Mouse (Mus musculus) thymus, adult 2 months (tissue): ENCODE measurements at regions not wholly inside any gene's neighbourhood (a gene's known extent, or its start where the extent isn't known, plus 50 kb on each side); places are given as distances from the start of the nearest gene placed in this dataset.

Source experiments
- DNase-seq: peaks from one replicate; pipeline ENCODE4 v3.0.0; 2021
- H3K27ac ChIP-seq: fragments of 200-500 bp; 2 replicates; pipeline ENCODE4 v1.5.1; 2012; ENCODE audit warnings: low read length, control low read depth; ENCODE audit not compliant: control insufficient read depth, insufficient read depth
- H3K27me3 ChIP-seq: fragments of 200-500 bp; 2 replicates; pipeline ENCODE4 v1.6.1; 2012; ENCODE audit warnings: mild to moderate bottlenecking, low read length, moderate library complexity, mixed read lengths; ENCODE audit not compliant: control insufficient read depth, insufficient read depth
- H3K36me3 ChIP-seq: fragments of 200-500 bp; 2 replicates; pipeline ENCODE4 v1.6.1; 2012; ENCODE audit warnings: mild to moderate bottlenecking, low read length, moderate library complexity; ENCODE audit not compliant: control insufficient read depth, insufficient read depth
- H3K4me1 ChIP-seq: fragments of 200-500 bp; replicated peaks from 2 replicates; pipeline ENCODE4 v1.6.1; 2012; ENCODE audit warnings: low read length; ENCODE audit not compliant: control insufficient read depth, insufficient read depth
- H3K4me3 ChIP-seq: fragments of 200-500 bp; 2 replicates; pipeline ENCODE4 v1.5.1; 2012; ENCODE audit warnings: mild to moderate bottlenecking, low read length, control low read depth, moderate library complexity; ENCODE audit not compliant: control insufficient read depth, insufficient read depth
- CTCF ChIP-seq: fragments of 200-500 bp; IDR thresholded peaks from 2 replicates; pipeline ENCODE4 v1.5.1; 2012; ENCODE audit warnings: mild to moderate bottlenecking, control low read depth, low read length, moderate library complexity, borderline replicate concordance; ENCODE audit not compliant: control insufficient read depth, poor library complexity, insufficient read depth; ENCODE audit errors: extremely low read depth
- POLR2A ChIP-seq: fragments of 200-500 bp; IDR thresholded peaks from 2 replicates; pipeline ENCODE4 v1.6.1; 2012; ENCODE audit warnings: mild to moderate bottlenecking, low read length, control low read depth, moderate library complexity; ENCODE audit not compliant: control insufficient read depth, poor library complexity, insufficient read depth; ENCODE audit errors: extremely low read depth
- WGBS: fragments of 180-500 bp; shearing (Covaris S2); methylation state at CpG from one replicate; pipeline ENCODE4 v1.1.7; 2018; 5-methylcytosine and 5-hydroxymethylcytosine counted together

DNA sequence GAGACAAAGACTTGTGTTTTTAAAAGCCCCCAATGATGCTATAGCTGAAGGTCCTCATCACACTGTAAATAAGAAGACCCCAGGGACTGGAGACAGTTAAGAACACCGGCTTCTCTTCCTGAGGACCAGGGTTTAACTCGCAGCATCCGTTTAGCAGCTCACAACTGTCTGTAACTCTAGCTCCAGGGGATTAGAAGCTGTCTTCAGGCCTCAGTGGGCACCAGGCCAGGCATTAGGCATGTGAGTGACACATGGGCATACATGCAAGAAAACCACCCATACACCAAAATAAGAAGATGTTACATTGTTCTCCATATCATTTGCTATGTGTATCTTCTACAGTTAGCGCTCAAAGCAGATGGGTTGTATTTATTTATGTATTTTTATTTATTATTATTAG, 158.3 kb upstream of the Btg1 start:
- DNase-seq: no peak
- Histone ChIP-seq H3K27ac (no peak overlapping the region), H3K36me3 (no peaks in the 10 kb centered on the region), H3K27me3 (no peaks in the 10 kb centered on the region), H3K4me3 (no peak overlapping the region), H3K4me1 (peaks cover 2% of the 10 kb centered on the region; the same call in 1 of the 2 replicates)
- 97% methylated on average over 4 of the region's 4 CpGs for WGBS
- TF ChIP-seq POLR2A (no peak), CTCF (no peak)

DNA sequence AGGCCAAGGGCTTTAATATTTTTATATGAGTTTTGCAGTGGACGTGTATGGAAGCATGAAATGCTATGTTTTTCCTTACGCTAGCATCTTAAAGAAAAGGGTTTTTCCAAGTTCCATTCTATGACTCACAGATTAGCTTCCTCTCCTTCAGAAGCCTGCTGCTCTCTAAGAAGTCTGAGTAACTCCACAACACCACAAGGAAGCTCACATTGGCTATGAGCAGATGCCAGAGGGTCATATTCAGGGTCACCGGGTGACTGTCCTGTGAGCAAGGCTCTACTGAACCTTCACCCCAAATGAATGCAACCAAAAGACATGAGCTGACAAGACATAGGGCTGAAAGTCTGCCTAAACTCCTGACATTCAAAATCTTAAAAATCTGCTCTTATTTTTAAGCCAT, 157.6 kb upstream of the Btg1 start:
- TF ChIP-seq CTCF: no peak
- no peak for TF ChIP-seq POLR2A
- Histone ChIP-seq H3K27me3 (no peaks in the 10 kb centered on the region), H3K4me1 (peaks cover 2% of the 10 kb centered on the region; the same call in 1 of the 2 replicates), H3K27ac (no peak overlapping the region), H3K36me3 (no peaks in the 10 kb centered on the region), H3K4me3 (no peak overlapping the region)
- WGBS: 91% methylated on average over 3 of the region's 3 CpGs
- DNase-seq: no peak

DNA sequence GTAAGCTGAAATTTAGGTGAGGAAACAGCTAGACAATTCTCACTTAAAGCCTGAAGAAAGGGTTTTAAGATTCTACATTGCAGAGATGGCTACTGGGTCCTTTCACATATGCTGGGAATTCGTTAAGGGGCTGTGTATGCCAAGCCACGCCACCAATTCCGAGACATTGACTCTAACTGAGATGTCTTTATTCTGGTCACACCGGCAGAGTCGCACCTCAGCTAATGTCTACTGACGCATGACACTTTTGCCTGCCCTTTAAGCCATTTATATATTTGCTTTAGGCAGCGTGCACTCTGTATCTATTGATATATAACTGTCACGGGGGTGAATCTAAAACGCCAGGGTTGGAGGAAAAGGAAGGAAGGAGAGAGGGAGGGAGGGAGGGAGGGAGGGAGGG, 156.7 kb upstream of the Btg1 start:
- H3K4me3 ChIP-seq: no peak overlapping the region
- TF ChIP-seq POLR2A: no peak
- no peak for TF ChIP-seq CTCF
- H3K36me3 ChIP-seq: no peaks in the 10 kb centered on the region
- WGBS: 82% methylated on average over 9 of the region's 9 CpGs
- no peak overlapping the region for H3K27ac ChIP-seq
- DNase-seq: no peak
- H3K4me1 ChIP-seq: peaks cover 2% of the 10 kb centered on the region; the same call in 1 of the 2 replicates
- H3K27me3 ChIP-seq: no peaks in the 10 kb centered on the region

DNA sequence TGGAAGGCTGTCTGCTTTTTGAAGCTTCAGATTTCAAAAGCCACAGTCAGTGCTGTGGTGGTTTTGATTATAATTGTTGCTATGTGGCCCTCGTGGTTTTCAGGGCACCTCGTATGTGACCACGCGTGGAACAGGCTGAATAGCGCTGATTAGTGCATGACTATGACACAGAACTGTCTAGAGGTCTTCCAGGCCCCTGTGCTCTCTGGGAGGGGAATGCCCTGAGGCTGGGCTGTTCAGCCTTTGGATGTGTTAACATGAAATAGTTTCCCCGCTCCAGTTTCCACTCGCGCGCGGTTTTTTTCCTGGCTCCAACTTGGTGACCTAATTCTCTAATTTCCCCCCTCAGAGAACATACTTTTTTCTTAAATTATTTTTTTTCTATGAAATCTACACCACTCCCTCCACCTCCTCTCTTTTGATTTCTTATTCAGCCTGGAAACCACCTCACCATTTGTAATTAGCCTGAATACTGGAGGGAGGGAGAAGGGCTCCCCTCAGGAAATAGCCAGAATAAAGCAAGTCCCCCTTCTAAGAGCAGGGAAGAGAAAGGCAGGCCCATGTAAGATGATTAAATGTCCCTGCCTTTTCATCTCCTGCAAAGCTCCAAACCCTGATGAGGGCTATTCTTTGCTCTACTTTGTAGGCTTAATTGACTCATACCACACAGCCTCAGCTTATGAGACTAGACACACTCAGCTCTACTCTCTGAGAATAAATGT, 156.0 kb upstream of the Btg1 start:
- Histone ChIP-seq H3K4me3 (no peak overlapping the region), H3K27me3 (no peaks in the 10 kb centered on the region), H3K4me1 (peaks cover 2% of the 10 kb centered on the region; the same call in 1 of the 2 replicates), H3K27ac (no peak overlapping the region; the same call in 1 of the 2 replicates), H3K36me3 (no peaks in the 10 kb centered on the region)
- WGBS: 54% methylated on average over 10 of the region's 10 CpGs
- DNase-seq: no peak
- TF ChIP-seq CTCF: no peak
- TF ChIP-seq POLR2A: no peak

DNA sequence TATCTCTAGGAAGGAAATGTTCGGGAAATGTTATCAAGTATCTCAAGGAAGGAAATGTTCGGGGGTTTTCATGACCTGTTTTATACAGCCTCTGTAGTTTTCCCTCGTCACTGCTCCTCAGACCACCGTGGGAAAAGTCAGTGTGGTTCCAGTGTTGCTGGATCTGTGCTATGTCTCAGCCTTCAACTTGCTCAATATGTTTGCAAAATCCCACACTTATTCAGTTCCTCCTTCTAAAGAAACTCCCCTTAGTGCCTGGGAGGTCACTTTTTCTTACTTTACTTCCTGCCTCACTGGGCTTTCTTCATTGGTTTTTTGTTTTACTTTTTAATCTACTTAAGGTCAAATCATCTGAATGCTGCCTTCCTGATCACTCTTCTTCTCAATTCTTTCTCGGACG, 150.8 kb upstream of the Btg1 start:
- TF ChIP-seq POLR2A (no peak), CTCF (no peak)
- 0 out of 2 replicates have a peak, but pooled peaks cover 4% of the 10 kb centered on the region for H3K4me1 ChIP-seq
- no peaks in the 10 kb centered on the region for H3K27me3 ChIP-seq
- H3K27ac ChIP-seq: no peak overlapping the region
- WGBS: 72% methylated on average over 6 of the region's 6 CpGs
- no peak for DNase-seq
- no peak overlapping the region for H3K4me3 ChIP-seq
- H3K36me3 ChIP-seq: no peaks in the 10 kb centered on the region

DNA sequence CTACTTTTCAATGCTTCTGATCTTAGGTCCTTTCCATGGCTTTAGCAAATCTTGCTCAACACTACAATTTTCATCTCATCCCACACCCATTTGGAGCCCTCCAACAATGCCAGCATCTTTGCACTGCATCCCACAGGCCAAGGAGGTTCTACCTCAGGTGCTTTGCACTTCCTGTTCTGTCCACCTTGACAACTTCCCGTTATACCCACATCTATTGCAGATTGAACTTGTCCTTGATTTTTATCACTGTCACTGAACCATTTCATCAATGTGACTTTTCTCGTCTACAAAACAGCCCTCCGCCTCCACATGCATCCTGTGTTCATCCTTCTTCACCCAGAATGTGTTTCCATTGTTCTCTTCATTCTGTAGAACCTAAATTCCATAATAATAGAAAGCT, 150.0 kb upstream of the Btg1 start:
- no peaks in the 10 kb centered on the region for H3K27me3 ChIP-seq
- 0 out of 2 replicates have a peak, but pooled peaks cover 4% of the 10 kb centered on the region for H3K4me1 ChIP-seq
- peak; percentile 9 for DNase-seq
- H3K27ac ChIP-seq: no peak overlapping the region
- H3K4me3 ChIP-seq: no peak overlapping the region
- H3K36me3 ChIP-seq: no peaks in the 10 kb centered on the region
- WGBS: 28% methylated on average over 3 of the region's 3 CpGs
- no peak for TF ChIP-seq POLR2A
- TF ChIP-seq CTCF: no peak
